Mouse (Mus musculus) heart, adult 2 months (tissue): ENCODE data around the gene Xrcc4. TPM values are rescaled to one million over a fixed set of nuclear protein-coding genes. Genes with fewer than 3 reads are reported as not detected.
"Not testable (repeated sequence)": the region's sequence is repeated elsewhere in the genome, so short reads cannot be mapped to it uniquely, and the experiment has no call there.

ENCODE experiments used
- DNase-seq, 2 experiments: peaks; one replicate each; pipeline ENCODE4 v3.0.0; 2021
- H3K27ac ChIP-seq: fragments of 200-600 bp; 2 replicates; pipeline ENCODE4 v1.8.1; 2022
- H3K27me3 ChIP-seq: fragments of 200-500 bp; 2 replicates; pipeline ENCODE4 v1.6.1; 2012; ENCODE audit warnings: mild to moderate bottlenecking, low read length, inconsistent platforms, mixed read lengths; ENCODE audit not compliant: control insufficient read depth, insufficient read depth
- H3K36me3 ChIP-seq: fragments of 200-500 bp; 2 replicates; pipeline ENCODE4 v1.6.1; 2012; ENCODE audit warnings: low read length, inconsistent platforms; ENCODE audit not compliant: control insufficient read depth, insufficient read depth
- H3K4me1 ChIP-seq: fragments of 200-500 bp; 2 replicates; pipeline ENCODE4 v1.6.1; 2011; ENCODE audit warnings: low read length; ENCODE audit not compliant: control insufficient read depth, insufficient read depth
- H3K4me3 ChIP-seq: fragments of 200-600 bp; 2 replicates; pipeline ENCODE4 v1.8.1; 2022
- H3K79me2 ChIP-seq: fragments of 200-500 bp; replicated peaks from 2 replicates; pipeline ENCODE4 v1.6.1; 2012; ENCODE audit warnings: mild to moderate bottlenecking, inconsistent platforms, low read length, moderate library complexity, mixed read lengths; ENCODE audit not compliant: control insufficient read depth, insufficient read depth
- H3K9ac ChIP-seq: fragments of 200-500 bp; 2 replicates; pipeline ENCODE4 v1.6.1; 2012; ENCODE audit warnings: low read depth, mild to moderate bottlenecking, control low read depth, inconsistent platforms, low read length, mixed read lengths
- CTCF ChIP-seq: fragments of 200-600 bp; IDR thresholded peaks from 2 replicates; pipeline ENCODE4 v1.8.1; 2022; ENCODE audit warnings: antibody characterized with exemption, mild to moderate bottlenecking, moderate library complexity
- EP300 ChIP-seq: fragments of 200-500 bp; IDR thresholded peaks from 2 replicates; pipeline ENCODE4 v1.6.1; 2011; ENCODE audit warnings: low read depth, low read length, control low read depth; ENCODE audit not compliant: insufficient read depth
- POLR2A ChIP-seq: fragments of 200-500 bp; IDR thresholded peaks from 2 replicates; pipeline ENCODE4 v1.6.1; 2011; ENCODE audit warnings: mild to moderate bottlenecking, low read depth, low read length, control low read depth; ENCODE audit not compliant: insufficient read depth
- WGBS: fragments of 180-500 bp; shearing (Covaris S2); methylation state at CpG from one replicate; pipeline ENCODE4 v1.1.7; 2018; 5-methylcytosine and 5-hydroxymethylcytosine counted together
- intact Hi-C: fragments of 180-260 bp; cut with DNase I; formaldehyde crosslinking; loops from one replicate; pipeline ENCODE4 v1.15.1; 2025
- polyA plus RNA-seq: library from polyadenylated mRNA; depleted of rRNA; stranded (reverse); fragments of >200 nt; gene quantifications from 2 replicates; pipeline ENCODE4 v1.2.3, GENCODE M21; 2012
- total RNA-seq, 2 experiments: library from RNA; stranded (reverse); gene quantifications; 2 replicates each; pipeline ENCODE4 v1.2.3; 2021

The Xrcc4 gene
- total and polyA plus RNA-seq, 3 experiments: 1.5 to 10.0 (median 8.8) TPM

- WGBS: 68% methylated on average over 3 of the region's 3 CpGs
- no peaks in the 10 kb centered on the region for H3K36me3 ChIP-seq
- intact Hi-C loops: no loop called here
- no peaks in the 10 kb centered on the region for H3K27me3 ChIP-seq
- no peaks in the 10 kb centered on the region for H3K4me1 ChIP-seq
- no peak overlapping the region for H3K9ac ChIP-seq
- TF ChIP-seq CTCF (no peak), POLR2A (no peak), EP300 (no peak)
- no peak overlapping the region for H3K4me3 ChIP-seq
- H3K79me2 ChIP-seq: no peaks in the 10 kb centered on the region
- H3K27ac ChIP-seq: no peak overlapping the region
- no peak for DNase-seq
Measured at GRCm38 (mm10) chr13:89762339-89762738, 327.1 kb downstream of the Xrcc4 start.

GRCm38 (mm10) chr13:89756347-89756746 is 333.1 kb downstream of the Xrcc4 start:
- DNase-seq: no peak
- no peak overlapping the region for H3K27ac ChIP-seq
- no peaks in the 10 kb centered on the region for H3K79me2 ChIP-seq
- no peak overlapping the region for H3K9ac ChIP-seq
- TF ChIP-seq POLR2A: no peak
- TF ChIP-seq EP300: no peak
- no peak for TF ChIP-seq CTCF
- no peaks in the 10 kb centered on the region for H3K4me1 ChIP-seq
- no peaks in the 10 kb centered on the region for H3K27me3 ChIP-seq
- intact Hi-C loops: no loop called here
- H3K36me3 ChIP-seq: no peaks in the 10 kb centered on the region
- no peak overlapping the region for H3K4me3 ChIP-seq

DNA sequence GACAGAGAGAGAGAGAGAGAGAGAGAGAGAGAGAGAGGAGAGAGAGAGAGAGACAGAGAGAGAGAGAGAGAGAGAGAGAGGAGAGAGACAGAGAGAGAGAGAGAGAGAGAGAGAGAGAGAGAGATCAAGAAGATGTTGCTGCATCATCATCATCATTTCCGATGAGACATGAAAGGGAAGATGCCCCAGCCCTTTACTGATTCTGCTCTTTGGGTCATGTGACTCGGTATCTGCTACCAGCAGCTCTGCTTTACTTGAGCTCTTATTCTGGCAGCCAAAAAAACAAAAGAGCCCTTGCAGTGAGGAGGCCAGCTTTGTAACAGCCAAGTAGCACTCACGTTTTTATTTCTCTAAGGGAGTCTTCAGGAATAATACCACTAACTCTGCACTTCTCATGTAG is 338.8 kb downstream of the Xrcc4 start:
- H3K27ac ChIP-seq, H3K9ac ChIP-seq, DNase-seq, H3K79me2 ChIP-seq, H3K27me3 ChIP-seq, H3K4me1 ChIP-seq, H3K36me3 ChIP-seq, intact Hi-C loops, H3K4me3 ChIP-seq: not testable (repeated sequence)
- WGBS: 34% methylated on average over 3 of the region's 3 CpGs

DNA sequence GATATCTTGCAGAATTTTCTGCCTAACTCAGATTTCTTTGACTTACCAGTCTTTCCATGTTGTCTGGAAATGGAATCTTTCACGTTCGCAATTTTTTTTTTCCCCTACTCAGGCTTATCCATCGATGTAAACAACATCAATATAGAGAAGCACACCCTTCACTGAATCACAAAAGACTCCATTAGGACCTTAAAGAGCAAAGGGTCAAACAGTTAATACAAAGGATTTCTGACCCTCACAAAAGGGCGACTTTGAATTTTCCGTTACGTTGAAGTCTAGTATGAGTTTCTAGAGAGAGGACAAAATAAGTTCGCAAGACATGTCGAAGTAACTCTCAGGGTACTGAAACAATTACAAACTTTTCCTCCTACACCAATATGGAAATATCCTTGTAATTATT is 346.2 kb downstream of the Xrcc4 start:
- WGBS: 58% methylated on average over 8 of the region's 8 CpGs
- intact Hi-C loops: loop anchor here (5.0 to 10.0 kb wide), 2 partner anchors 342 to 774 kb away; partner anchors contain the start of genes Tmem167 and Xrcc4
- Histone ChIP-seq H3K79me2 (no peaks in the 10 kb centered on the region), H3K27me3 (peaks cover 8% of the 10 kb centered on the region), H3K4me1 (peaks cover 5% of the 10 kb centered on the region), H3K9ac (no peak overlapping the region), H3K27ac (no peak overlapping the region), H3K4me3 (no peak overlapping the region), H3K36me3 (0 out of 2 replicates have a peak, but pooled peaks cover 2% of the 10 kb centered on the region)
- DNase-seq: no peak
- TF ChIP-seq CTCF (no peak), POLR2A (no peak), EP300 (no peak)

DNA sequence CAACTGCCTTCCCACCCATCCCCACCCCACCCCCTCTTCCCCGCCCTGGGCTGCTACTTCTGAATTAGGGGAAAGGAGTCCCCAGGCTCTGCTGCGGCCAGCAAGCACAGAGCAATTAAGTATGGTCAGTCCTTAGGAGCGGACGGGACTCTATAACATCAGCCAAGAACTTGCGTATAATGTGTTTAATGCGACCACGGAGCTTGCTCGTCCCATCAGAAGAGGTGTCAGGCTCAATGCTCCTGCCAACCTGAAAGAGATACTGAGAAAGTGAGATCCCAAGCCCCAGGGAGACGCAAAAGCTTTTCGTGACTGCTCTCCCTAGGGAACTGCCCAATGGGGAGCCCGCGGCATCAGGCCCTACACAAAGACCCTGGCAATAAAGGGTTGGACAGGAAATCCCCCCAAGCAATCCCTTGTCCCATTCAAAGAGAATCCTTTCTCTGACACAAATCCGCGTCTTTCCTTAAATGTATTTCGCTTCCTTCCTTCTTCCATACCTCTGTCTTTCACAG is 346.7 kb downstream of the Xrcc4 start:
- H3K36me3 ChIP-seq: 0 out of 2 replicates have a peak, but pooled peaks cover 2% of the 10 kb centered on the region
- intact Hi-C loops: loop anchor here (1.0 to 10.0 kb wide), 3 partner anchors 342 to 1144 kb away; partner anchors contain the start of genes Tmem167 and Xrcc4
- H3K4me1 ChIP-seq: peaks cover 5% of the 10 kb centered on the region
- H3K4me3 ChIP-seq: peak overlapping the region; percentile 54; the same call in 1 of the 2 replicates
- H3K27me3 ChIP-seq: peaks cover 8% of the 10 kb centered on the region
- TF ChIP-seq POLR2A (no peak), CTCF (no peak), EP300 (no peak)
- no peaks in the 10 kb centered on the region for H3K79me2 ChIP-seq
- DNase-seq: peak in 1 of 2 experiments; percentile 23
- WGBS: 16% methylated on average over 15 of the region's 15 CpGs
- no peak overlapping the region for H3K27ac ChIP-seq
- peak overlapping the region; percentile 29; the same call in 1 of the 2 replicates for H3K9ac ChIP-seq

- intact Hi-C loops: loop anchor here (1.0 to 10.0 kb wide), 3 partner anchors 343 to 1144 kb away; partner anchors contain the start of genes Tmem167 and Xrcc4
Measured at GRCm38 (mm10) chr13:89741766-89742685, 347.4 kb downstream of the Xrcc4 start, which contains the start of gene Vcan. TSS of gene Vcan (minus strand) at chr13:89742509.

More at GRCm38 (mm10) chr13:89741766-89742685, 347.4 kb downstream of the Xrcc4 start, which contains the start of gene Vcan:
- under 1% methylated on average over 40 of the region's 40 CpGs for WGBS
- no peaks in the 10 kb centered on the region for H3K79me2 ChIP-seq
- peaks cover 5% of the 10 kb centered on the region for H3K4me1 ChIP-seq
- H3K27me3 ChIP-seq: peaks cover 8% of the 10 kb centered on the region
- 0 out of 2 replicates have a peak, but pooled peaks cover 2% of the 10 kb centered on the region for H3K36me3 ChIP-seq
- peak; percentile 49 to 59 for DNase-seq
- peak within 1 kb of the TSS; percentile 54 for H3K4me3 ChIP-seq
- TF ChIP-seq CTCF (no peak), EP300 (no peak), POLR2A (no peak)
- peak within 1 kb of the TSS; percentile 59 for H3K27ac ChIP-seq
- H3K9ac ChIP-seq: peak within 1 kb of the TSS; percentile 44
